Mouse (Mus musculus) adrenal gland, postnatal 10 days (tissue): Measurements from ENCODE around the gene Rapgef4. TPM values are rescaled to one million over a fixed set of nuclear protein-coding genes. Genes with fewer than 3 reads are reported as not detected.
"Not testable (repeated sequence)": the region's sequence is repeated elsewhere in the genome, so short reads cannot be mapped to it uniquely, and the experiment has no call there.

Experiments used
- DNase-seq: peaks from one replicate; pipeline ENCODE4 v3.0.0; 2021; ENCODE audit warnings: mixed read lengths
- total RNA-seq, 2 experiments: library from RNA; stranded (reverse); gene quantifications; 2 replicates each; pipeline ENCODE4 v1.2.3; 2021

The Rapgef4 gene
- total RNA-seq, 2 experiments from 2014 or later: 131 to 173 TPM

GRCm38 (mm10) chr2:72120211-72120610 lies 139.2 kb downstream of the Rapgef4 start:
- no peak for DNase-seq

- no peak for DNase-seq
These were observed 141.6 kb downstream of the Rapgef4 start for GRCm38 (mm10) chr2:72122410-72123223.

DNA sequence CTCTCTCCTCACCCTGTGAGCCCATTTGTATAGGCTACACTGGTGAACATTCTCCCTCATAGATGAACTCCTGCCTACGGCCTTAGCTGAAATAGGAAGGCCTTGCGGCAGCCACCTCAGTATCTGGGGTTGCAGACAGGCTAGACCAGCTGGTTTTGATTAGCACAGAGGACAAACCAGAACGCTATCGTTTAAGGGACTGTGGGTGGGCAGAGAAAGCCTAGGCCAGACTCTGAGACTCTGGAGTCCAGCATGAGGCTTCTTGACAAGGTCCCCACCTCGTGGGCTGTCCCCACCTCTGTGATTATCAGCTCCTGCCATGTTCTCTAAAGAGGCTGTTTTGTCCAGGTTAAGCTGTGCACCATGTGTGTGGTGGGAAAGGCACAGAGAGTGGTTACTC lies 142.8 kb downstream of the Rapgef4 start:
- DNase-seq: no peak

- DNase-seq: no peak
These were observed 144.7 kb downstream of the Rapgef4 start for GRCm38 (mm10) chr2:72125786-72126185.

DNA sequence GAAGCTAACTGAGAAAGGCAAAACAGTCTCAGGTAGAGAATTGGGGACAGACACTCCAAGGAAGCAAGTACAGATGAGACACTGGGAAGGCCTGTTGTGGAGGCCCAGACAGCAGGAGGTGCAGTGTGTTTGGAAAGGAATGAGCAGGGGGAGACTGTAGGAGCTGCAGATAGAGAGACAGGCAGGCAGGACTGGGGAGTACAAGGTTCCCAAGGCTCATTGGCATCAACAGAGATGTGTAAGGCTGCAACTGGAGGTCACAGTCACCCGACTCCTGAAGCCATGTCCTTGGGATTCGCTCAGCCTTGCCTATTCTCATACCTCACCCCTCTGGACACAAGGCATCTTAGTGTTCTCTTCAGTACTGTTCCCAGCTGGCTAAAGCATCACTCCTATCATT lies 145.4 kb downstream of the Rapgef4 start:
- no peak for DNase-seq

DNA sequence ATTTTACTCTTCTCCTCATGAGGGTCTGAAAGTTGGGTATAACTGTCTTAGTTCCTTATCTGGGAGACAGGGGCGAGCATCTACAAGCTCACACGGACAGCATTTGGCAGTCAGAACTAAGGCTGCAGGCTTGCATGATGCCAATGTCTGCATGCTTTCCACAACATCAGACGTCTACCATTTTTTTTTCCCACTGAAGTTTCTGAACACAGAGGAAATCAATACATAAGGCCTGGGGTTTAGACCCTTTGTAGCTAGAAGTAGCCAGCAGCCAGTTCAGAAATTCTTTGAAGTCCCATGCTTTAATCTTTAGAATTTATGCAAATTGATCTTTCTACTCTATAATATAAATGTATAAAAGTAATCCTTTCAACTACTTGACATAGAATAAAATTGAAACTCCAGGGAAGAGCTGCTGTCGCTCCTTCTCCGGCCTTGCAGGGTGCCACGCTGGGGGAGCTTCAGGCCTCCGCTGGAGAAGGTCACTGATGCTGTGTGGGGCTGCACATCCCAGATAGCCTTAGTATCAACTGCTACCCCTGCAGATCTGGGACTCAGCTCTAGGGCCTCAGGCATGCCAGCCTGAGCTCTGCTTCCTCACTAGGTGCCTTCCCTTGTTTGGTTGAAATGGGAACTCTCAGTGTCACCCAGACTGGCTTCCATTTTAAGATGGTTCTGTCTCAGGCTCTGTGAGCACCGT lies 148.7 kb downstream of the Rapgef4 start:
- no peak for DNase-seq

DNA sequence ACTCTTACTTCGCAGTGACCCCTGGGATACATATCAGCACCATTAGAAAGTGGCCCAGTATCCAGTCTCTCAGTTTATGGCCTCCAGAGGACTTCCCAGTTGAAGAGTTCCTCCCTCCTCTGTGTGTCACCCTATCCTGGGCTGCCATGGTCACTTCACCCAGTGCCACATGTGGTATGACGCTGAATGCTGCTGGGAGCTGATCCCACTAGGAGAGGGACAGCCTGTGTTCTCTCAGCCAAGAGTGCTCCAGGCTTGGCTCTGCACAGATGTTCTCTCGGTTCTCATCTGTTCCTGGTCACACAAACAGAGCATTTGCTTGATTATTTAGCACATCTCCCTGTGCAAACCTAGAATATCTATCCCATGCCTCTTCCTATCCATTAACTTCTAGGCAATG lies 151.2 kb downstream of the Rapgef4 start:
- no peak for DNase-seq

GRCm38 (mm10) chr2:72136045-72136444 lies 155.0 kb downstream of the Rapgef4 start:
- no peak for DNase-seq

DNA sequence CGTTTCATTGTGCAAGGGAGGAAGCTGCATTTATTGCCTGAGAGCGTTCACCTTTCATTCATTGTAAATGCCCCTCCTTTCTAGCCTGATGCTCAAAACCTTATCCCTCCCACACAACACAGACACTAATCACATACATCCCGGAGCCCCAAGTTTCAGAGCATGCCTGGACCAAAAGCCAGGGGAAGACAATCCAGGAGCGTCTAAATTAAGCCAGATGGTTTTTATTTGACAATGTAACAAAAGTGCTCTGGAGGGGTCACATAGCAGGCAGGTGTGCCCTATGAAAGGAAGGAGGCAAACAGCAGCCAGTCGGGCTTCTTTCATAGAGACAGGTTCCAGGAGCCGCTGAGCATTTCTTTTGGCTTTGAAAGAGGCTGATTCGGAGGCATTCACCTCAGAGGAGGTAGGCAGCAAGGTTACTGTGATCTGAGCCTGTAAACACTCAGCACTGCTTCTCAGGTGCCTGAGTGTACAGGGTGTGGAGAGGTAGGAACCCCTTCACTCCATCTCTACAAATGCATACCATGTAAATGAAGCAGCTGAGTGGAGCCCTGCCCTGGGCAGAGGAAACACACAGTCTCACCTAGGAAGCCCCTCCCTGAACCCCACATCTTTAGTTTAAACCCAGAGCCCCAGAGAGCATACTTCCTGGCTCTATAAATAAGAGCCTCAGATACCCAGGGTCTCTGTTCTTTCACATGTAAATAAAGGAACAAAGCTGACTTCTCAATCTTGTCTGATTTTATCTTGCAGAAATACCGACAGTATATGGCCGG lies 155.6 kb downstream of the Rapgef4 start:
- DNase-seq: no peak

GRCm38 (mm10) chr2:72139863-72140845 lies 159.1 kb downstream of the Rapgef4 start:
- DNase-seq: no peak

GRCm38 (mm10) chr2:72141091-72141490 lies 160.1 kb downstream of the Rapgef4 start:
- no peak for DNase-seq

GRCm38 (mm10) chr2:72141732-72142131 lies 160.7 kb downstream of the Rapgef4 start:
- not testable (repeated sequence) for DNase-seq

- DNase-seq: no peak
These were observed 162.4 kb downstream of the Rapgef4 start for GRCm38 (mm10) chr2:72143413-72143812.

- DNase-seq: no peak
These were observed 163.6 kb downstream of the Rapgef4 start for GRCm38 (mm10) chr2:72144576-72145200.

- DNase-seq: peak; percentile 59
These were observed 164.3 kb downstream of the Rapgef4 start for GRCm38 (mm10) chr2:72145281-72145875.

- peak; percentile 67 for DNase-seq
These were observed 165.0 kb downstream of the Rapgef4 start for GRCm38 (mm10) chr2:72146061-72146460.

GRCm38 (mm10) chr2:72147246-72147645 lies 166.2 kb downstream of the Rapgef4 start:
- DNase-seq: no peak

GRCm38 (mm10) chr2:72147695-72148094 lies 166.7 kb downstream of the Rapgef4 start:
- DNase-seq: no peak

- no peak for DNase-seq
These were observed 167.6 kb downstream of the Rapgef4 start for GRCm38 (mm10) chr2:72148647-72149046.

- DNase-seq: peak; percentile 84
These were observed 168.0 kb downstream of the Rapgef4 start for GRCm38 (mm10) chr2:72149059-72149458.
